Mouse (Mus musculus): ENCODE results near the gene Lmod3. TPM values are rescaled to one million over a fixed set of nuclear protein-coding genes. Genes with fewer than 3 reads are reported as not detected.

Gene Lmod3
- polyA plus RNA-seq, 1 experiment from 2014 or later, result 10.5 TPM

GRCm38 (mm10) chr6:97200437-97200836 is 52.1 kb downstream of the Lmod3 start:
- whole genome bisulfite sequencing, result 71% methylated on average over 3 of the region's 3 CpGs
- H3K4me1 ChIP-seq, result peaks cover 12% of the 10 kb centered on the region
- no peak overlapping the region for H3K4me3 ChIP-seq
- H3K36me3 ChIP-seq, result peaks cover 41% of the 10 kb centered on the region
- H3K27ac ChIP-seq, result no peak overlapping the region
- DNase-seq (ENCODE audit: low spot score), result no peak
- no peaks in the 10 kb centered on the region for H3K27me3 ChIP-seq (ENCODE audit: insufficient read depth, poor library complexity, severe bottlenecking)
- H3K9me3 ChIP-seq, result no peaks in the 10 kb centered on the region

Other genes starting within 250 kb of the Lmod3 start
- gene Fam19a4, start 192.3 kb downstream of the Lmod3 start, polyA plus RNA-seq (2016; fragmentation: Nextera tagmentation; extraction: Ambion mirVana), result 0.11 TPM in 1 of 2 replicates, not detected in the other
- 11.2 and 14.9 TPM in 2 replicates for gene Eogt, start 103.6 kb downstream of the Lmod3 start, polyA plus RNA-seq (2016; fragmentation: Nextera tagmentation; extraction: Ambion mirVana)
- 23.8 and 24.0 TPM in 2 replicates for gene Tmf1, start 73.6 kb downstream of the Lmod3 start, polyA plus RNA-seq (2016; fragmentation: Nextera tagmentation; extraction: Ambion mirVana)
- 88.8 and 90.6 TPM in 2 replicates for gene Uba3, start 47.1 kb downstream of the Lmod3 start, polyA plus RNA-seq (2016; fragmentation: Nextera tagmentation; extraction: Ambion mirVana)
- 54.5 and 87.5 TPM in 2 replicates for gene Arl6ip5, start 42.1 kb downstream of the Lmod3 start, polyA plus RNA-seq (2016; fragmentation: Nextera tagmentation; extraction: Ambion mirVana)